In genomic region chr2:26907109-26907508, GRCm38 (mm10) we compare ENCODE assay signal across 9 mouse cellular contexts. TPM values are rescaled to one million over a fixed set of nuclear protein-coding genes. Genes with fewer than 3 reads are reported as not detected.
A peak's percentile ranks its signal among the peaks of the same experiment; 100 is the strongest.
DNase-seq lines count a peak whose midpoint lies in the region; ATAC-seq and TF ChIP-seq lines count a peak whose summit lies in the region.
"Had no signal": no experiment of that assay in that cellular context is flagged by ENCODE, and none has a peak within 500 bp of the region (broad histone marks: within the 10 kb centered on the region; RNA-seq: fewer than 3 reads in every experiment).

No protein-coding gene starts in this region.

- ATAC-seq in midbrain, embryonic 15.5 days (replicated peaks), result no peak
- ATAC-seq in liver, postnatal 0 days, result no peak

- TF ChIP-seq CTCF in liver, postnatal 0 days (IDR thresholded peaks at IDR 0.05; ENCODE audit: low read depth), result peak; percentile 87

- peaks cover 60% of the 10 kb centered on the region for H3K36me3 ChIP-seq in midbrain, embryonic 10.5 days
- peaks cover 26% of the 10 kb centered on the region; the same call in 1 of the 2 replicates for H3K36me3 ChIP-seq in midbrain, embryonic 15.5 days (replicated peaks)
- H3K36me3 ChIP-seq in liver, postnatal 0 days (replicated peaks; ENCODE audit: insufficient read depth, low read length), result peaks cover 34% of the 10 kb centered on the region

- no peak overlapping the region for H3K4me2 ChIP-seq in midbrain, embryonic 15.5 days
- H3K4me2 ChIP-seq in liver, postnatal 0 days (ENCODE audit: low read depth, low read length), result no peak overlapping the region
- H3K4me2 ChIP-seq: heart, embryonic 15.5 days had no signal

- no peak overlapping the region for H3K4me3 ChIP-seq in midbrain, embryonic 10.5 days
- H3K4me3 ChIP-seq in midbrain, embryonic 15.5 days, result no peak overlapping the region
- H3K4me3 ChIP-seq in liver, postnatal 0 days (ENCODE audit: low read depth, low read length), result no peak overlapping the region
- H3K4me3 ChIP-seq: heart, embryonic 15.5 days had no signal

- peaks cover 45% of the 10 kb centered on the region for H3K4me1 ChIP-seq in midbrain, embryonic 10.5 days
- peaks cover 43% of the 10 kb centered on the region for H3K4me1 ChIP-seq in midbrain, embryonic 15.5 days
- H3K4me1 ChIP-seq in liver, postnatal 0 days (ENCODE audit: insufficient read depth), result peaks cover 25% of the 10 kb centered on the region

- DNase-seq in cerebellum, postnatal 10 days, result peak; percentile 67 to 73
- DNase-seq in cerebellum, postnatal 4 days (ENCODE audit: low spot score in 2 of 2), result no peak
- DNase-seq in midbrain, embryonic 10.5 days (ENCODE audit: low spot score), result peak; percentile 51
- peak; percentile 57 for DNase-seq in brain, adult 2 months (ENCODE audit: low read depth, low spot score)
- peak; percentile 72 for DNase-seq in liver, postnatal 0 days
- DNase-seq in Muller cell, postnatal 12 days (ENCODE audit: inconsistent ontology term), result no peak
- DNase-seq in right cerebral cortex, adult 2 months (ENCODE audit: low spot score in 2 of 2), result no peak

- WGBS in midbrain, embryonic 10.5 days, result 71% methylated on average over 4 of the region's 4 CpGs
- 64% methylated on average over 4 of the region's 4 CpGs for WGBS in midbrain, embryonic 15.5 days
- WGBS in liver, postnatal 0 days (ENCODE audit: insufficient replicate concordance), result 51% methylated on average over 4 of the region's 4 CpGs

- no peaks in the 10 kb centered on the region for H3K9me3 ChIP-seq in midbrain, embryonic 10.5 days (replicated peaks)
- no peaks in the 10 kb centered on the region for H3K9me3 ChIP-seq in midbrain, embryonic 15.5 days
- no peaks in the 10 kb centered on the region for H3K9me3 ChIP-seq in liver, postnatal 0 days (ENCODE audit: low read length)
- H3K9me3 ChIP-seq: heart, embryonic 15.5 days had no signal

- H3K27me3 ChIP-seq in midbrain, embryonic 10.5 days (ENCODE audit: low read depth, poor library complexity, severe bottlenecking), result no peaks in the 10 kb centered on the region
- no peaks in the 10 kb centered on the region for H3K27me3 ChIP-seq in midbrain, embryonic 15.5 days (replicated peaks)
- no peaks in the 10 kb centered on the region for H3K27me3 ChIP-seq in liver, postnatal 0 days (ENCODE audit: insufficient read depth, low read length)
- H3K27me3 ChIP-seq: heart, embryonic 15.5 days had no signal

- TF ChIP-seq EP300 in liver, postnatal 0 days (IDR thresholded peaks at IDR 0.05; ENCODE audit: low read depth), result no peak

- no peak overlapping the region for H3K9ac ChIP-seq in midbrain, embryonic 15.5 days
- H3K9ac ChIP-seq in liver, postnatal 0 days (replicated peaks), result no peak overlapping the region
- H3K9ac ChIP-seq: heart, embryonic 15.5 days had no signal

- no peak overlapping the region for H3K27ac ChIP-seq in midbrain, embryonic 10.5 days (replicated peaks)
- no peak overlapping the region for H3K27ac ChIP-seq in midbrain, embryonic 15.5 days
- no peak overlapping the region for H3K27ac ChIP-seq in liver, postnatal 0 days (ENCODE audit: low read depth)
- H3K27ac ChIP-seq: heart, embryonic 15.5 days had no signal

RNA-seq across cellular contexts. Expression of gene Med22, which starts 3.4 kb away (rescaled TPM):
- 122 and 137 TPM in 2 replicates for polyA plus RNA-seq in midbrain, embryonic 10.5 days (2016; fragmentation: Nextera tagmentation; extraction: Ambion mirVana)
- polyA plus RNA-seq in midbrain, embryonic 15.5 days (2015; fragmentation: Nextera tagmentation; extraction: Ambion mirVana), result 144 and 152 TPM in 2 replicates
- polyA plus RNA-seq in liver, postnatal 0 days (2015; fragmentation: Nextera tagmentation; extraction: Ambion mirVana), result 13.2 and 14.4 TPM in 2 replicates

RNA-seq across cellular contexts. Expression of gene Rpl7a, which starts 3.5 kb away (rescaled TPM):
- polyA plus RNA-seq in midbrain, embryonic 10.5 days (2016; fragmentation: Nextera tagmentation; extraction: Ambion mirVana), result 595 and 683 TPM in 2 replicates
- 421 and 428 TPM in 2 replicates for polyA plus RNA-seq in midbrain, embryonic 15.5 days (2015; fragmentation: Nextera tagmentation; extraction: Ambion mirVana)
- 341 and 347 TPM in 2 replicates for polyA plus RNA-seq in liver, postnatal 0 days (2015; fragmentation: Nextera tagmentation; extraction: Ambion mirVana)

RNA-seq across cellular contexts. Expression of gene Surf6, which starts 4.4 kb away (rescaled TPM):
- 32.9 and 35.2 TPM in 2 replicates for polyA plus RNA-seq in midbrain, embryonic 10.5 days (2016; fragmentation: Nextera tagmentation; extraction: Ambion mirVana)
- polyA plus RNA-seq in midbrain, embryonic 15.5 days (2015; fragmentation: Nextera tagmentation; extraction: Ambion mirVana), result 34.9 and 35.1 TPM in 2 replicates
- polyA plus RNA-seq in liver, postnatal 0 days (2015; fragmentation: Nextera tagmentation; extraction: Ambion mirVana), result 7.5 and 8.4 TPM in 2 replicates

RNA-seq across cellular contexts. Expression of gene Surf2, which starts 9.1 kb away (rescaled TPM):
- 53.6 and 58.6 TPM in 2 replicates for polyA plus RNA-seq in midbrain, embryonic 10.5 days (2016; fragmentation: Nextera tagmentation; extraction: Ambion mirVana)
- polyA plus RNA-seq in midbrain, embryonic 15.5 days (2015; fragmentation: Nextera tagmentation; extraction: Ambion mirVana), result 58.4 and 63.5 TPM in 2 replicates
- 14.6 and 15.3 TPM in 2 replicates for polyA plus RNA-seq in liver, postnatal 0 days (2015; fragmentation: Nextera tagmentation; extraction: Ambion mirVana)

RNA-seq across cellular contexts. Expression of gene Surf1, which starts 9.2 kb away (rescaled TPM):
- 47.8 and 53.0 TPM in 2 replicates for polyA plus RNA-seq in midbrain, embryonic 10.5 days (2016; fragmentation: Nextera tagmentation; extraction: Ambion mirVana)
- 83.4 and 85.4 TPM in 2 replicates for polyA plus RNA-seq in midbrain, embryonic 15.5 days (2015; fragmentation: Nextera tagmentation; extraction: Ambion mirVana)
- 29.8 and 30.1 TPM in 2 replicates for polyA plus RNA-seq in liver, postnatal 0 days (2015; fragmentation: Nextera tagmentation; extraction: Ambion mirVana)

Comparison
In these comparisons a context has a peak if more than half of its experiments do, and no peak if none do; other contexts are left out.
1. DNase-seq: peak in cerebellum, postnatal 10 days (2 of 2), midbrain, embryonic 10.5 days (single experiment), brain, adult 2 months (single experiment) and liver, postnatal 0 days (single experiment); none in cerebellum, postnatal 4 days (0 of 2), Muller cell, postnatal 12 days (single experiment) and right cerebral cortex, adult 2 months (0 of 2).